ENCODE assay signal across 8 mouse cellular contexts in the genomic region with DNA sequence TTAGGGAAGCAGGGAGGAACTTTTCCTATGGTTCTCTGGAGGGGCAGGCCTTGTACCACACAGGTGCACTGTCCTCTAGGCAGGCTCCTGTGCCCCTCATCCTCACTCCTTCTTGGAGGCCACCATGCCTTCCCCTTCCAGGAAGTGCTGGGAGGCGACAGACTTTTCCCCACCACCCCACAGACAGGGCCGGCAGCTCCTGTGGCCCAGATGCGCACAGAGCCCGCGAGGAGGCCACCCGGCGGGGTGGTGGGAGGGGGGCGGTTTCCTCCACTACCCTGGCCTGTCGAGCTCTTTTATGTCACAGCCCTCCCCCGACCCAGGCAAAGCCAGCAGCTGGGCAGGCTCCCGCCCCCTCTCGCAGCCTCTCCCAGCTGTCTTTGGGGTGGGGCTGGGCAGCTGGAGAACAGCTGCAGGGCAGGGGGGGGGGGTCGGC. TPM values are rescaled to one million over a fixed set of nuclear protein-coding genes. Genes with fewer than 3 reads are reported as not detected.
DNase-seq lines count a peak whose midpoint lies in the region; ATAC-seq and TF ChIP-seq lines count a peak whose summit lies in the region.

No protein-coding gene starts in this region.

- peaks cover 4% of the 10 kb centered on the region for H3K4me1 ChIP-seq in forebrain, postnatal 0 days (ENCODE audit: insufficient read depth)
- H3K4me1 ChIP-seq in intestine, postnatal 0 days (replicated peaks; ENCODE audit: control insufficient read depth, insufficient read depth, low read length) = peaks cover 13% of the 10 kb centered on the region
- peaks cover 40% of the 10 kb centered on the region for H3K4me1 ChIP-seq in midbrain, embryonic 12.5 days

- no peak overlapping the region for H3K4me3 ChIP-seq in forebrain, postnatal 0 days (ENCODE audit: low read depth, low read length)
- no peak overlapping the region for H3K4me3 ChIP-seq in intestine, postnatal 0 days (ENCODE audit: low read depth, low read length)
- peak overlapping the region; percentile 11; the same call in 1 of the 2 replicates for H3K4me3 ChIP-seq in midbrain, embryonic 12.5 days

- ATAC-seq in forebrain, postnatal 0 days = peak; percentile 44
- peak; percentile 42 for ATAC-seq in intestine, postnatal 0 days
- ATAC-seq in midbrain, embryonic 12.5 days (ENCODE audit: low FRiP score, low read depth) = peak; percentile 71

- 4% methylated on average over 12 of the region's 13 CpGs for WGBS in forebrain, postnatal 0 days
- WGBS in intestine, postnatal 0 days = 2% methylated on average over 12 of the region's 13 CpGs
- WGBS in midbrain, embryonic 12.5 days = under 1% methylated on average over 13 of the region's 13 CpGs

- intact Hi-C loops in left cerebral cortex, postnatal 25 days (cut with DNase I) = no loop called here

- TF ChIP-seq CTCF in forebrain, postnatal 0 days (IDR thresholded peaks at IDR 0.05; ENCODE audit: low read depth) = no peak
- TF ChIP-seq CTCF in intestine, postnatal 0 days (IDR thresholded peaks at IDR 0.05; ENCODE audit: low read depth) = no peak

- DNase-seq in A20 (ENCODE audit: low read depth, low spot score) (peak; percentile 92), ES-CJ7 (ENCODE audit: low read depth, low spot score) (peak; percentile 68)
- DNase-seq in forebrain, postnatal 0 days = peak; percentile 20
- peak; percentile 84 to 92 for DNase-seq in thymus, postnatal 36 days
- no peak for DNase-seq in cerebellum, postnatal 4 days (ENCODE audit: low spot score in 2 of 2)
- DNase-seq in left cerebral cortex, postnatal 25 days (ENCODE audit: low spot score in 2 of 2) = no peak

- H3K27me3 ChIP-seq in forebrain, postnatal 0 days (ENCODE audit: insufficient read depth, low read length) = no peaks in the 10 kb centered on the region
- no peaks in the 10 kb centered on the region for H3K27me3 ChIP-seq in intestine, postnatal 0 days (replicated peaks; ENCODE audit: control insufficient read depth, insufficient read depth, low read length)
- H3K27me3 ChIP-seq in midbrain, embryonic 12.5 days = no peaks in the 10 kb centered on the region

- H3K27ac ChIP-seq in forebrain, postnatal 0 days (ENCODE audit: low read depth, low read length) = peak overlapping the region; percentile 40; the same call in 1 of the 2 replicates
- H3K27ac ChIP-seq in intestine, postnatal 0 days (ENCODE audit: low read depth, low read length) = no peak overlapping the region
- H3K27ac ChIP-seq in midbrain, embryonic 12.5 days (replicated peaks) = peak overlapping the region; percentile 76

- peak overlapping the region; percentile 22; the same call in 1 of the 2 replicates for H3K9ac ChIP-seq in forebrain, postnatal 0 days
- H3K9ac ChIP-seq in intestine, postnatal 0 days (ENCODE audit: low read depth, low read length) = no peak overlapping the region
- peak overlapping the region; percentile 28; the same call in 1 of the 2 replicates for H3K9ac ChIP-seq in midbrain, embryonic 12.5 days (replicated peaks)

- H3K36me3 ChIP-seq in forebrain, postnatal 0 days (ENCODE audit: insufficient read depth) = peaks cover 32% of the 10 kb centered on the region
- H3K36me3 ChIP-seq in intestine, postnatal 0 days (ENCODE audit: control insufficient read depth, insufficient read depth) = peaks cover 31% of the 10 kb centered on the region
- H3K36me3 ChIP-seq in midbrain, embryonic 12.5 days = peaks cover 31% of the 10 kb centered on the region

- no peaks in the 10 kb centered on the region for H3K9me3 ChIP-seq in forebrain, postnatal 0 days (ENCODE audit: low read length)
- H3K9me3 ChIP-seq in intestine, postnatal 0 days (ENCODE audit: control insufficient read depth) = no peaks in the 10 kb centered on the region
- no peaks in the 10 kb centered on the region for H3K9me3 ChIP-seq in midbrain, embryonic 12.5 days

- peak overlapping the region; percentile 23; the same call in 1 of the 2 replicates for H3K4me2 ChIP-seq in forebrain, postnatal 0 days (ENCODE audit: low read depth)
- peak overlapping the region; percentile 53 for H3K4me2 ChIP-seq in intestine, postnatal 0 days (replicated peaks; ENCODE audit: low read depth)
- H3K4me2 ChIP-seq in midbrain, embryonic 12.5 days (replicated peaks) = peak overlapping the region; percentile 42

RNA-seq across cellular contexts. Expression of a gene that starts 16.9 kb away (rescaled TPM):
- total RNA-seq in forebrain, postnatal 0 days (2014; rRNA removed) = 68.6 and 76.5 TPM in 2 replicates
- polyA plus RNA-seq in forebrain, postnatal 0 days (2015; fragmentation: Nextera tagmentation; extraction: Ambion mirVana) = 25.9 and 28.2 TPM in 2 replicates
- 16.7 and 17.1 TPM in 2 replicates for polyA plus RNA-seq in intestine, postnatal 0 days (2015; fragmentation: Nextera tagmentation; extraction: Ambion mirVana)
- polyA plus RNA-seq in midbrain, embryonic 12.5 days (2016; fragmentation: Nextera tagmentation; extraction: Ambion mirVana) = 38.5 and 53.9 TPM in 2 replicates
- 100 to 1,000 TPM; 114 to 116 TPM for total RNA-seq in left cerebral cortex, postnatal 25 days (2021)

RNA-seq across cellular contexts. Expression of a gene that starts 54.6 kb away (rescaled TPM):
- total RNA-seq in forebrain, postnatal 0 days (2014; rRNA removed) = 98.1 and 138 TPM in 2 replicates
- 184 and 202 TPM in 2 replicates for polyA plus RNA-seq in forebrain, postnatal 0 days (2015; fragmentation: Nextera tagmentation; extraction: Ambion mirVana)
- 21.1 and 25.6 TPM in 2 replicates for polyA plus RNA-seq in intestine, postnatal 0 days (2015; fragmentation: Nextera tagmentation; extraction: Ambion mirVana)
- 201 and 208 TPM in 2 replicates for polyA plus RNA-seq in midbrain, embryonic 12.5 days (2016; fragmentation: Nextera tagmentation; extraction: Ambion mirVana)
- total RNA-seq in left cerebral cortex, postnatal 25 days (2021) = 100 to 1,000 TPM; 113 to 120 TPM

RNA-seq across cellular contexts. Expression of a gene that starts 54.8 kb away (rescaled TPM):
- 8.0 and 12.6 TPM in 2 replicates for total RNA-seq in forebrain, postnatal 0 days (2014; rRNA removed)
- polyA plus RNA-seq in forebrain, postnatal 0 days (2015; fragmentation: Nextera tagmentation; extraction: Ambion mirVana) = 8.2 and 10.6 TPM in 2 replicates
- polyA plus RNA-seq in intestine, postnatal 0 days (2015; fragmentation: Nextera tagmentation; extraction: Ambion mirVana) = 5.2 and 6.2 TPM in 2 replicates
- 11.9 and 14.2 TPM in 2 replicates for polyA plus RNA-seq in midbrain, embryonic 12.5 days (2016; fragmentation: Nextera tagmentation; extraction: Ambion mirVana)
- total RNA-seq in left cerebral cortex, postnatal 25 days (2021) = 1 to 10 TPM; 3.7 to 4.8 TPM

Comparison
In these comparisons a context has a peak if more than half of its experiments do, and no peak if none do; other contexts are left out.
1. DNase-seq: peak in A20 (single experiment), ES-CJ7 (single experiment), forebrain, postnatal 0 days (single experiment) and thymus, postnatal 36 days (2 of 2); none in cerebellum, postnatal 4 days (0 of 2) and left cerebral cortex, postnatal 25 days (0 of 2).
2. Peak in every context shown above with its lines, with median percentiles within 50 percentile points of each other: ATAC-seq and H3K4me2 ChIP-seq.